Mouse (Mus musculus) stomach, embryonic 16.5 days (tissue): ENCODE measurements around the gene Mpped1. TPM values are rescaled to one million over a fixed set of nuclear protein-coding genes. Genes with fewer than 3 reads are reported as not detected.

ENCODE experiments used
- ATAC-seq: fragments of 200-750 bp; cut with Nextera tagmentation; 2 replicates; pipeline ENCODE4 v1.8.0; 2017; ENCODE audit warnings: moderate number of reproducible peaks, moderate TSS enrichment; ENCODE audit not compliant: insufficient read depth, low FRiP score
- H3K27ac ChIP-seq: fragments of 300-500 bp; sonication (generic); 2 replicates; pipeline ENCODE4 v1.5.1; 2014; ENCODE audit warnings: low read length
- H3K27me3 ChIP-seq: fragments of 300-500 bp; sonication (generic); 2 replicates; pipeline ENCODE4 v1.6.1; 2014; ENCODE audit warnings: low read length, control low read depth, mixed read lengths; ENCODE audit not compliant: control insufficient read depth, insufficient read depth
- H3K36me3 ChIP-seq: fragments of 300-500 bp; sonication (generic); 2 replicates; pipeline ENCODE4 v1.6.1; 2014; ENCODE audit warnings: low read length; ENCODE audit not compliant: control insufficient read depth, insufficient read depth
- H3K4me1 ChIP-seq: fragments of 300-500 bp; sonication (generic); 2 replicates; pipeline ENCODE4 v1.6.1; 2014; ENCODE audit warnings: low read length, control low read depth, mixed read lengths; ENCODE audit not compliant: control insufficient read depth, insufficient read depth
- H3K4me2 ChIP-seq: fragments of 300-500 bp; sonication (generic); 2 replicates; pipeline ENCODE4 v1.6.1; 2014; ENCODE audit warnings: low read depth, low read length, mixed read lengths
- H3K4me3 ChIP-seq: fragments of 300-500 bp; sonication (generic); replicated peaks from 2 replicates; pipeline ENCODE4 v1.5.1; 2014; ENCODE audit warnings: mild to moderate bottlenecking, low read length
- H3K9ac ChIP-seq: fragments of 300-500 bp; sonication (generic); 2 replicates; pipeline ENCODE4 v1.6.1; 2014; ENCODE audit warnings: low read length
- H3K9me3 ChIP-seq: fragments of 300-500 bp; sonication (generic); replicated peaks from 2 replicates; pipeline ENCODE4 v1.6.1; 2016; ENCODE audit warnings: low read length, control low read depth; ENCODE audit not compliant: control insufficient read depth
- WGBS: fragments of 180-500 bp; shearing (Covaris S2); extraction: QIAGEN DNeasy Blood & Tissue Kit; methylation state at CpG from one replicate; pipeline ENCODE4 v1.1.7; 2014; 5-methylcytosine and 5-hydroxymethylcytosine counted together
- polyA plus RNA-seq: library from polyadenylated mRNA; unstranded; fragments of >200 nt; fragmentation: Nextera tagmentation; extraction: Ambion mirVana; gene quantifications from 2 replicates; pipeline ENCODE4 v1.2.1, GENCODE M21; 2015

Mpped1 gene
- polyA plus RNA-seq, 1 experiment from 2014 or later: 0.61 TPM

DNA sequence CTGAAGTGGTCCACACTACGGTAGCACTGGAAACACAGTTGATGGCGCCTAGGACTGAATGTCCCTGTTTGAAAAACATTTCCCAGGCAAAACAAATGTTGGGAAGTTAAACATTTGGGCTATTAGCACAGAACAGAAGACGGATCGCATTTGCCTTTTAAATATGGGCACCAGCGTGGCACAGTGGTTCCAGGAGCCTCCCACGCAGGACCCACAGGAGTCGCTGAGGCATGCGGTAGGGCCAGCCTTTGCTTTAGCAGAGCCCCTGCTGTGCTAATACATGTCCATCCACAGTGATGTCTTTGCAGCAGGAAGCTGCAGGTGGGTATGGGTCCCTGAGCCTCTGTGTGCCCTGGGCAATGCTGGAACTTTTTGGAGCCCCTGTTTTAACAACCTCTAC, 48.7 kb downstream of the Mpped1 start:
- 75% methylated on average over 8 of the region's 8 CpGs for WGBS
- Histone ChIP-seq H3K27me3 (no peaks in the 10 kb centered on the region), H3K9ac (no peak overlapping the region), H3K4me3 (no peak overlapping the region), H3K36me3 (no peaks in the 10 kb centered on the region), H3K9me3 (no peaks in the 10 kb centered on the region), H3K4me1 (no peaks in the 10 kb centered on the region), H3K27ac (no peak overlapping the region), H3K4me2 (no peak overlapping the region)
- no peak for ATAC-seq

GRCm38 (mm10) chr15:83829226-83829625, 50.0 kb downstream of the Mpped1 start:
- Histone ChIP-seq H3K4me3 (no peak overlapping the region), H3K9me3 (no peaks in the 10 kb centered on the region), H3K4me2 (no peak overlapping the region), H3K27ac (no peak overlapping the region), H3K9ac (no peak overlapping the region), H3K27me3 (no peaks in the 10 kb centered on the region), H3K4me1 (no peaks in the 10 kb centered on the region), H3K36me3 (no peaks in the 10 kb centered on the region)
- no peak for ATAC-seq
- WGBS: 70% methylated on average over 13 of the region's 13 CpGs

- 60% methylated on average over 6 of the region's 6 CpGs for WGBS
- ATAC-seq: no peak
- H3K4me1 ChIP-seq: no peaks in the 10 kb centered on the region
Observed at GRCm38 (mm10) chr15:83832265-83832664, 53.0 kb downstream of the Mpped1 start.

GRCm38 (mm10) chr15:83840950-83841719, 61.9 kb downstream of the Mpped1 start:
- Histone ChIP-seq H3K4me2 (no peak overlapping the region), H3K36me3 (no peaks in the 10 kb centered on the region), H3K9ac (no peak overlapping the region), H3K27ac (no peak overlapping the region), H3K4me3 (no peak overlapping the region), H3K9me3 (no peaks in the 10 kb centered on the region), H3K4me1 (no peaks in the 10 kb centered on the region), H3K27me3 (no peaks in the 10 kb centered on the region)
- no peak for ATAC-seq
- 70% methylated on average over 10 of the region's 10 CpGs for WGBS

More at GRCm38 (mm10) chr15:83832265-83832664, 53.0 kb downstream of the Mpped1 start:
- Histone ChIP-seq H3K9ac (no peak overlapping the region), H3K4me2 (no peak overlapping the region), H3K9me3 (no peaks in the 10 kb centered on the region), H3K36me3 (no peaks in the 10 kb centered on the region), H3K4me3 (no peak overlapping the region), H3K27me3 (no peaks in the 10 kb centered on the region), H3K27ac (no peak overlapping the region)

- Histone ChIP-seq H3K4me3 (no peak overlapping the region), H3K9me3 (no peaks in the 10 kb centered on the region), H3K9ac (no peak overlapping the region), H3K4me2 (no peak overlapping the region), H3K4me1 (no peaks in the 10 kb centered on the region), H3K27me3 (no peaks in the 10 kb centered on the region), H3K36me3 (no peaks in the 10 kb centered on the region), H3K27ac (no peak overlapping the region)
- no peak for ATAC-seq
- 74% methylated on average over 12 of the region's 12 CpGs for WGBS
Observed at GRCm38 (mm10) chr15:83842419-83842818, 63.2 kb downstream of the Mpped1 start.

DNA sequence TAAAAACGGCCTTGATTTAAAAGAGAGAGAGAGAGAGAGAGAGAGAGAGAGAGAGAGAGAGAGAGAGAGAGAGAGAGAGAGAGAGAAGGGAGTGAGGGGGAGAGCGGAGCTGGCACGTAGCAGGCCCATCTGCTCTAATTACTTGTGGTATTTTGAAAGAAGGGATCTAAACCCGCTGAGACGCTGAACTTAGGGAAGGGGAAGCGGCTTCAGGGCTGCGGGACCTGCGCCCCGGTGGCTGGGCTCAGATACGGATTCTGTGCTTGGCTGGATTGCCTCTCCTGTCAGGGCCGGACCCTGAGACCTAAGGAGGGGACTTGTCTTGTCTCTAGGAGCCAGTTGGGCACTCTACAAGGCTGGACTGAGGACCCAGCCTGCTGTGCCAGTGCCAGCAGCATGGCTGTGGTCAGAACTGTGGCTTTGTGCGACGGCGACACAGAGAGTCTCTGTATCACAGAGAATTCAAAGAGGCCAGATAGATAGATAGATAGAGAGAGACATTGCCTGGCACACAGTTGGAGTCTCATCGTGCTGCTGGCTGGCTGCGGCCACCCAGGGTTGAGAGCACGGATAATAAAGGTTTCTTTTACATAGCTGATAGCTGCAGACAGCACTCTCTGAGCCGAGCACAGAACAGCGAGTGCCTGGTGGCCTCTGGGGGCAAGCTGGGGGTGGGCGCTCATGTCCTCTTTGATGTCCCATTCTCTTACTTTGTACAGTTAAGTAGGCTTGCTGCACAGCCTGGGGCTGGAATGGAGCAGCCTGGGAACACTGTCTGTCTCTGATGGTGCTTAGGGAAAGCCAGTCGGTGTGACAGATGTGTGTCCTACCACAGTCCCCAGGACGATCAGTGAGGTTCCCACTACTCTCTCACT, 63.9 kb downstream of the Mpped1 start:
- Histone ChIP-seq H3K27me3 (no peaks in the 10 kb centered on the region), H3K4me1 (no peaks in the 10 kb centered on the region), H3K9ac (no peak overlapping the region), H3K4me2 (no peak overlapping the region), H3K27ac (no peak overlapping the region), H3K4me3 (no peak overlapping the region), H3K9me3 (no peaks in the 10 kb centered on the region), H3K36me3 (no peaks in the 10 kb centered on the region)
- no peak for ATAC-seq
- 54% methylated on average over 22 of the region's 22 CpGs for WGBS

DNA sequence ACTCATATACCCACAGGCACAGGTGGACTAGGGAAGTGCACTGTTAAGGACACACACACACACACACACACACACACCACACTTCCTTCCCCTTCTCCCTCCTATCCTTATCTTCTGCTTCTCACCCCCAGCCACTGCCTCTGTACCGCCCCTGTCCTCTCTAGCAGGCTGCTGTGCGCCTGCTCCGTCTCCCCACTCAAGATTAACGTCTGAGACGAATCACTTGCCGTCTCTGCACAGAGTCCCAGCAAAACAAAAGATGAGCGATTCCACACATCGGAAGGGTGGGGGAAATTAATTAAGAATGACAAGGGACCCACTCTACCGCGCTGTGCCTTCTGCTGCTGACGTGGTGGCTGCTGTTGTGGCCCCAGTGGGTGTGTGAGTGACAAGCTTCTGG, 66.5 kb downstream of the Mpped1 start:
- Histone ChIP-seq H3K36me3 (no peaks in the 10 kb centered on the region), H3K9ac (no peak overlapping the region), H3K4me2 (no peak overlapping the region), H3K9me3 (no peaks in the 10 kb centered on the region), H3K4me1 (no peaks in the 10 kb centered on the region), H3K27ac (no peak overlapping the region), H3K27me3 (no peaks in the 10 kb centered on the region), H3K4me3 (no peak overlapping the region)
- WGBS: 45% methylated on average over 11 of the region's 11 CpGs
- ATAC-seq: no peak

DNA sequence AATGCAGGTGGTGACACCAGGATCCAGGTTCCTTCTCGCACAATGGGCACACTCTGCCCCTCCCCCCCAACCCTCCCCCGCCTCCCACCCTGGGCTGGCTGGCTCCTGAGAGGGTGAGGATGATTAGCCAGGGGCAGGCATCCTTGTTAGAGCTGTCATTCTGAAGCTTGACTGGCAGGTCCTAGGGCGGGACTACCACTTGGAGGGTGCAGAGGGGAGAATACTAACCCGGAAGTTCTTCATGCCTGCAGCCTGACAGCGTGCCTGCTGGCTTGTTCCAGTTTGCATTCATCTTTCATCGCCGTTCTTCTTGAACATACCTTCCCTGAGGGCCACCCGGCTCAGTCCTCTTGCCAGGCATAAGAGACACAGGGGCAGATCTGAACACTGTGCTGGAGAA, 67.3 kb downstream of the Mpped1 start:
- Histone ChIP-seq H3K36me3 (no peaks in the 10 kb centered on the region), H3K27me3 (no peaks in the 10 kb centered on the region), H3K9me3 (no peaks in the 10 kb centered on the region), H3K4me2 (no peak overlapping the region), H3K4me1 (no peaks in the 10 kb centered on the region), H3K9ac (no peak overlapping the region), H3K4me3 (no peak overlapping the region), H3K27ac (no peak overlapping the region)
- 32% methylated on average over 8 of the region's 8 CpGs for whole genome bisulfite sequencing
- no peak for ATAC-seq

DNA sequence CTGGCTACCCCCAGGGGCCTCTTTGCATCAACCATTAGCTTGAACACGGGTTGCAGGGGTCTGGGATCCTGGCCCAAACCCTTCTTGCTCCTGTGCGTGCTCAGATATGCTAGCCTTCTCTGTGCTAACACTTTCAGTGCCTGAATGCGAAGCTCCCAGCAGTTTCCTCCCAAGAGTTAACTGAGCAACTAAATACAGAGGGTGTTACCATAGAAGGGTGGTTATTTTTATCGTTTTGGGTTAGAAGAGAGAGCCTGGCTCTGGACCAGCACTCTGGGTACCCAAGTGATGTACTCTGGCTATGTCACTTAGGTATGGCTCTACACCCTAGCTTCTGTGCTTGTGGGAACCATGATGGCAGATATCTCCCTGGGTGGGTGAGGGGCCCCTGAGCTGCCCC, 68.2 kb downstream of the Mpped1 start:
- Histone ChIP-seq H3K4me2 (no peak overlapping the region), H3K36me3 (no peaks in the 10 kb centered on the region), H3K27me3 (no peaks in the 10 kb centered on the region), H3K4me3 (no peak overlapping the region), H3K9ac (no peak overlapping the region), H3K9me3 (no peaks in the 10 kb centered on the region), H3K4me1 (no peaks in the 10 kb centered on the region), H3K27ac (no peak overlapping the region)
- ATAC-seq: no peak
- 62% methylated on average over 4 of the region's 4 CpGs for WGBS
